Mouse (Mus musculus): Measurements from ENCODE around the gene Fen1.
"Not testable (repeated sequence)": the region's sequence is repeated elsewhere in the genome, so short reads cannot be mapped to it uniquely, and the experiment has no call there.

Fen1 gene

DNA sequence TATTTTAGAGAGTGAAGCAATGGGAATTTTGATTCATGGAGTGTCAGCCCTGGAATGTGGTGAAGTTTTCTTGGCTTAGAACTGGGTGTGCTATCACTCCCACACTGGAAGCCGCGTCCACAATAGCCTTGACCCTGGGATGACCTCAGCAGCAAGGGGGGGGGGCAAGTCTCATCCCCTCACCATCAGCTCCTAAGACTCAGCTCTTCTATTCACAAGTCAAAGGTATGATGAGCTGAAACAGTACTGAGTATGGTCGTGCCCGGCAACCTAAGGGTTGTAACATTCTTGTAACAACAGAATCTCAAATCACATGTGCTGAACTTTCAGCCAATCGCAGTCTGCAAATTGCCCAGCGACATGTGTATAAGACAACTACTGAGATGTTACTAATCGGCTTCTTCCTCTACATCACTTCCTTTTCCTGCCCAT lies 27.0 kb downstream of the Fen1 start:
- no peak for DNase-seq

DNA sequence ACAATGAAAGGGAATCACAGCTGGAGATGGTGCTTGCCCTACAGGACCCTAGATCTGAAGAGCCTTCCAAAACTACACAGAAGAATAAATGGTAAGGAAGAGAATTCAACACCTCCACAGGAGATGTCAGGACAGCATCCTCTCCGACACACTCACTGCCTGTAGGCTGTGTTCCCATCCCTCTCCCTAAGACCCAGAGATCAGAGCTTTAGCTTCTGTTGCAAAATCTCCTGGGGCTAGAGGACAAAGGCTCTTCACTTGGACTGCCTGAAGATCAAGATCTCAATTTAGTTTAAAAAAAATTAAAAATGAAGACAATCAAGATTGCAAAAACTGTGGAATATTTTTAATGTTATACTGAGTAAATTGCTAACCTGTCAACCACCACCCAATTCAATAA lies 27.5 kb downstream of the Fen1 start:
- no peak for DNase-seq

DNA sequence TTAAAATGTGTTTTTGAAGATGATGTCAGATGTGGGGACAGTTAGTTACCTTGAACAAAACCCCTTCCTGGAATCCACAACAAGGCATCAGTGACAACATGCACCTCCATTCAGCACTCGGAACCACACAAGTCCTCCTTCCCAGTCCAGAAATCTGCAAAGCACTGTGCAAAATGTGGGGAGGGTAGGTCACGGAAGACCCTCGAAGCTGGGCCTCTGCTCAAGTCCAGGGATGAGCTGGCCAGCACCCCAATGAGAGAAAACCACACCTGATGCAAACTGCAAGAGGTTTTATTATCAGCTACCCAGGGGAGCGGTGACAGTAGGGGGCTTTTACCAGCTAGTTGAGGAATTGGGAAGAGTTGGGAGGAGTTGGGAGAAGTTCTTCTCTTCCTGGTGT lies 29.0 kb downstream of the Fen1 start:
- no peak for DNase-seq

DNA sequence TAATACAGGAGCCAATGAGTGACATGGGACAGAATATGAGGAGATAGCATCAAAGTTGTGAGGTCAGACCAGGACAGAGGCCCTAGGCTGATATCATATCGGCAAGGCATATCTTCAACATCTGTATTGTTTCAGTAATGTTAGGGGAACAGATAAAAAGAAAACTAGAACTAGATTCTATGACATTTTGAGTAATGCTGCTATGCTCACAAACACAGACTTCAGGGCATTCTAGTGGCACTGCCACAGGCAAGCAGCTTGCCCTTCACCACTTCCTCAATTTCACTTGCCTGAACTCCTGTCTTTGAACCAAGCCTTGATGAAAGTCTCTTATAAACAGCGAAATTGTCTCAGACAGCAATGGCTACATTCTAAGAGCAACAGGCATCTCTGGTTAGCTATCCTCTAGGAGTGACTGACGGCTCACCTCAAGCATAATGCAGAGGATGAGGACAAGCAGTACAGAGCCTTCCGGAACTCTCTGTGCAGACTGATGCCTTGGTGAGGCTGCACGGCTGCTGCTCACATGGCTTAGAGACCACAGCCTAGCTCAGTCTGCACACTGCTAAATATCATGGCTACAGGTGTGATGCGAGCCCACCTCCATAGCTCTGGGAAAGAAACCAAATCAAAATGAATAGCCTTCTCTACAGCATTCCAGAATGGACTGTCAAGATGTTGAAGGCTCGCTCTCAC lies 30.0 kb downstream of the Fen1 start:
- no peak for DNase-seq

DNA sequence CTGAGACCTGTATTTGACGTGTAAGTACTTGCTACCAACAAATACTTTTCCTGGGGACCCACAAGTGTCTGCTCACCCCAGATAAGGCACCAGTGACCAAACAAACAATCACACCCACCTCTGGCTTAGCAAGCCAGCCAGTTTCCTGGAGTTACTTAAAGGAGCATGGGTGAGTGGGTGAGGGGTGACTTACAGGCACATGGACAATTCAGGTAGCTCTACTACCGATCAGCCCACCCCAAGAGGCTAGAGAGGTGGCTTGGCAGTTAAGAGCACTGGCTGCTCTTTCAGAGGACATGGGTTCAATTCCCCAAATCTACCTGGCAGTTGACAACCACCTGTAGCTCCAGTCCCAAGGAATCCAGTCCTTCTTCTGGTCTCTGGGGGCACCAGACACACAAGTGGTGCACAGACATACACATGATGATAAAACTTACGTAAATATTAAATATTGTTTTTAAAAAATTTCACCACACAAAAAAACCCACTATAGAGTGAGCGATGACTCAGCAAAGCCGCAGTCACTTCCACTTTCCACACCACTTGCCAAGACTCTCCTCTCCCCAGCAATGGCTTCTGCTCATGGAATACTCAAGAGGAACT lies 30.8 kb downstream of the Fen1 start:
- DNase-seq = no peak

DNA sequence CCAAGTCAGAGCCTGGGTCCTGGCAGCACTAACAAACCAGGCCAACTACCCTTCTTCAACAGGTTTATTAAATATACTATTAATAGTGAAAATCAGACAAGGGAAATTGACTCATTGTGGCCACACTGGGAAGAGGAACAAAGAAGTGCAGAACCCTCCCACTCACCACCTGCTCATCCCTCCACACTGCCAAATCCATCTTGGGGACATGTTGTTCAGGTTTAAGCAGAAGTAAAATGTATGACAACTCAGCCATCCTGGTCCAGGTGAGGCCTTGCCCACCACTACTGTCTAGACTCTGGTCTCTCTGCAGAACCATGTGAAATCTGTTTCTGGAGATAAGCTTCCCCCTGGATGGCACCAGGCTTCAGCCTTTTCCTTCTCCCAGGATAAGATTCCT lies 32.1 kb downstream of the Fen1 start:
- no peak for DNase-seq

DNA sequence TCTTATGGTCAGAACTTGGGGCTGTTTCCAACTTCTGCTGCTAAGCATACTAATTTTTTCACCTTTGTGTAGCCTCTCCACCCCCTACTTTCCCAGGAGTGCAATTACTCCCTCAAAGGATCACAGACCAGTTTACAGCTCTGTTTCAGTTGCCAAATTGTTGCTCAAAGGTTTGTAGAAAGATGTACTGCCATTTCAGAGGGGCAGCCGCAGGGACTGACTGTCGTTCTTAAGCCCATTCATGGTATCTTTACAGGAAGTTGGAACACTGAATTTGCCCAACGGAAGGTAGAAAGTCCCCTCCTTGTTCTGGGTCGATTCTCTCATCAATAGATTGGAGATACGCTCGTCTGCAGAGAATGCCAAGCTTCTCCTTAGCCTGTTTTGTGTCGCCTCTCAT lies 32.6 kb downstream of the Fen1 start:
- no peak for DNase-seq

DNA sequence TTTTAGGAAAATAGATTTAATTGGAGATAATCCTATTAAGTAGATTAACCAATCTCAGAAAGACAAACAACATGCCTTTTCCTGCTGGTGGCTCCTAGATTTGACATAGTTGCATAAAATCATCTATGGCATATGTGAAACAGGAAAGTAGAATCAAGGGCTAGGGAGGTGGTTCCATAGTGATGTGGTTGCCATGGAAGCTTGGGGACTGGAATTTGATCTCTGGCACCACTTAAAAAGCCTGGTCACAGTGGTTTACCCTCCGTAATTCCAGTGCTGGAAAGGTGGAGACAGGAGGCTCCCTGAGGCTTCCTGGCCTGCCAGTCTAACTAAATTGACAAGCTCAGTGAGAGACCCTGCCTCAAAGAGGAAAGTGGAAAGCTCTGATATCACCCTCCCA lies 33.5 kb downstream of the Fen1 start:
- DNase-seq = no peak

DNA sequence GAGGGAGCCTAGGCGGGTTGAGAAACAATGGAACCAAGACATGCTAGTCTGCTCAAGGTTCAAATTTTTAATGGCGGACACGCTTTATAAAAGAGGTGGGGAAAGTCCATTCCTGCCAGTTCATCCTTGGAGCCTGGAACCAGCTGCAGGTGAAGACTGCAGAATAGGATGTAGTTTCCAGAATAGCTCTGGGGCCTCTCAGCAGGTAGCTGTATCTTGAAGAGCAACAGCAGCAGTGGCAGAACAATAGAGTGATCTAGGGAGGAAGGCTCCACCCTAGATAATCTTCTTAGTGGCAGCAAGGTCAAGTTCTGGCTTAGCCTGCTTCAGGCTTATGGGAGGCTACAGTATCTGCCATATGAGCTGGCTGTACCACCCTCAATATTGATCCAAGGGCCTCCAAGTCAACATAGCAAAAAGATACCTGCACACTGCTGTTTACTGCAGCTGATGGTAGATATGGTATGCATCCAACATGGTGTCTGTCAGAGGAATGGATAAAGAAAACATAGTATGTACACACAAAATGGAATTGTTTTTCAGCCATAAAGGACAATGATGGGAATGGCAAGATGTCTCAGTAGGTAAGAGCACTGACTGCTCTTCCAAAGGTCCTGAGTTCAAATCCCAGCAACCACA lies 34.2 kb downstream of the Fen1 start:
- DNase-seq = not testable (repeated sequence)

DNA sequence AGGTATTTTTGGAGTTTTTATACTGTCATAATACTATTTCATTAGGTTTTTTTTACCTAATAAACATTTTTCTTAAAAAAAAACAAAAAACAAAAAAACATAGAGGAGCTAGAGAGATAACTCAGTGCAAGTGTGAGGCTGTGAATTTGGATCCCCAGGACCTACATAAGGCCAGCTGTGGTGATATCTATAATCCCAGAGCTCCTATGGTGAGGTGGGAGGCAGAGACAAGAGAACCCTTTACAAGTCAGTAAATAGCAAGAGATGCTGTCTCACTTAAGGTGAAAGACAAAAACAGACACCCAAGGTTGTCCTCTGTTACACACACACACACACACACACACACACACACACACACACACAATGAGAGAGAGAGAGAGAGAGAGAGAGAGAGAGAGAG lies 34.8 kb downstream of the Fen1 start:
- no peak for DNase-seq

DNA sequence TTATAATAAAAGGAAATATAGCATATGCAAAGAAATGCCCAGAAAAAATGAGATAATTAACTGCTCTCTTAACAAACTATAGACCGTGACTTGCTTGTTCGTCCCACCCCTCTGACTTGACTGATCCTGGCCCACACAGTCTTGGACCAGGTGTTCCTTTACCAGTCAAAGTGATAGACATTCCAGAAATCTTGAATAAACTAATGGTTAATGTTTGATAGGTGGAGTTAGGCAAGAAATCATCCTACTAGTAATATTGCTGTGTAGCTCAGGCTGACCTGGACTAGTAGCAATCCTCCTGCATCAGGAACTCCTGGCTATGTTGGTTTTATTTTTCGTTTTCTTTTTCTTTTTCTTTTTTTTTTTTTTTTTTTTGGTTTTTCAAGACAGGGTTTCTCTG lies 35.5 kb downstream of the Fen1 start:
- no peak for DNase-seq

DNA sequence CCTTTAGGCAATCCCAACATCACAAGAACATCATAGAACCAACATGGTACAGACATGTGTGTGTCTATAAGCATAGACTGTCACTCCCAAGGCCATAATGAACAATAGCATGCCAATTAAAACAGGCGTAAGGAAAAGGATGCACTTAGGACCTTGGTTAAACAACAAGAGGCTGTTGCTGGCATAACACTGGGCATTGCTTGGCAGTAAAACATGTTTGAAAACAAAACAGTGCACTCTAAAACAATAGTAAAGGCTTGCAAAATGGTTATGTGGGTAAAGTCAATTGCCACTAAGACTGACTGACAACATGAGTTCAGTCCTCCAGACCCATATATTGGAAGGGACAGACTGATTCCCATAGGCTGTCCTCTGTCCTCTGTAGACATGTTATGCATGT lies 36.0 kb downstream of the Fen1 start:
- no peak for DNase-seq

DNA sequence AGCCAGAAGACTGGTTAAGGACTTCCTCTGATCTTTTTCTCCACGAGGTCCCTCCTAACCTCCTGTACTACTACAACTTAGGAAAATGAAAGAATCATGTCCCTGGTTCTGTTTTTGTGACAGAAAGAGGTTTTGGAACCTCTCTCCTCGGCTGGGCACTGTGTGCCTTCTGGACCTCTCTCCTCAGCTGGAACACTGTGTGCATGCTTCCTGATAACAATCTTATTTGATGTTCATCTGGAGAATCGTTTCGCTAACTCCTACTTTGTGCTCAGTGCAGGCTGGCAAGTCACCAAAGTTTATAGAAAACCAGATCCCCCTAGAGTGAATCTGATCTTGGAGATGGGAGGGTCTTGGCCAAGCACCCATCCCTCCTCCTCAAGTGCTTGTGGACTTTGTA lies 36.9 kb downstream of the Fen1 start:
- DNase-seq = no peak

DNA sequence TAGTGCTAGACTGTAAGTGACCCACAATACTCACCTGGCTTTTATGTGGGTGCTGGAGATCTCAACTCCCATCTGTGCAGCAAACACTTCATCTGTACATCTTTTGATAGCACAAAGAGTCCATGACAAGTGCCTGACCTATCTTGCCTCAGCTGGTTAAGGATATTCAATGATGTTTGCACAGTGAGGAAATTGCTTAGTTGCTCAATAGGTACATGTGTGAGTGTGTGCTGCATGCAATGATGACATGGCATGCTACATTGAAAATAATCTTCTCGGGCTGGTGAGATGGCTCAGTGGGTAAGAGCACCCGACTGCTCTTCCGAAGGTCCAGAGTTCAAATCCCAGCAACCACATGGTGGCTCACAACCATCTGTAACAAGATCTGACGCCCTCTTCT lies 38.0 kb downstream of the Fen1 start:
- not testable (repeated sequence) for DNase-seq

DNA sequence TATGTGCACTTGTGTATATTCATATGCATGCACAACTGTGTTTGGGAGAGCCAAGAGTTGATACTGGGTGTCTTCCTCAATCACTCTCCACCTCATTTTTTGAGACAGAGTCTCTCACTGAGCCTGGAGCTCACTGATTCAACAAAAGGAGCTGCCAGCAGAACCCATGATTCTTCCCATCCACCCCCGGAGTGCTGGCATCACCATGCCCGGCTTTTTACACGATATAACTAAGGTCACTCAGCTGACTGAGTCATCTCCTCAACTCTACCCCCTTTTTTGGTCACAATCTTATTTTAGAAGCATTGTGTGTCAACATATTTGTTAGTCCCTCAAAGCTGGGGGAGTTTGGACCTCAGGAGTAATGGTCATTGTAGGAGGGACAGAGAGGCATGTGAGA lies 40.1 kb downstream of the Fen1 start:
- no peak for DNase-seq

DNA sequence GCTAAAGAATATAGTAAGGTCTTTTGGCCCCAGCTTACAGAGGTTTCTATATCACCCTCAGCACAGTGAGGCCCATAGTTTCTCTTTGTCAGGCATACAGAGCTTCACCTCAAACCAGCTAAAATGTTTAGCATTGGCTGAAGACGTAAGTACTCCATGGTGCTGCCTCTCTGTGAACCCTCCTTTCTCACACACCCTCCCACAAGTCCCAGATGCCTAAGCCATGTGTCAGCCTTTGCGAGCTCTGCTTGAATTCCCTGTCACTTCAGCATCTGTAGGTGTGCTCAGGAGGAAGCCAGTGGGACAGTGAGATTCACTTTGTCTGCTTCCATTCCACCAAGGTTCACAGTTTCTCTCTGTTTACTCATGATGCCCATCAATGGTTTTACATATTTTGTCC lies 46.2 kb downstream of the Fen1 start:
- DNase-seq = no peak

DNA sequence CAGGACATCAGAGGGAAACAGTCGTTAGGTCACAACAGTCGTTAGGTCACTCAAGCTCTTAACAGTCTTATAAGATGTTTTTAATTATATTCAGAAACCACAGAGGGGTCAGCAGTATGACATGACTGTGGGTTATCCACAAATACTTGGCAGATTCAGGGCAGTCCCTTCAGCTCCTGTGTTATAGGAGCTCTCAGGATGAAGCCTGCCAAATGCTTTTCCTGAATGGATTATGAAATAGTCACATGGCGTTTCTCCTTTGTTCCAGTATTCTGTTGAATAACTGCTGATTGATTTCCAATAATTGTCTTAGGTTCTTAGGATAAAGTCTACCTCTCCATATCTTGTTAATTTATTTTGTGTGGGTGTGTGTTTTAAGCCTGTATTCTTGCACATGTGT lies 54.8 kb downstream of the Fen1 start:
- DNase-seq = no peak

Measured in right cerebral cortex, postnatal 4 days (tissue).